Mouse (Mus musculus): ENCODE results near the gene Akap17b. TPM values are rescaled to one million over a fixed set of nuclear protein-coding genes. Genes with fewer than 3 reads are reported as not detected.

Akap17b gene
- polyA plus RNA-seq, 1 experiment: 0.32 TPM

- Histone ChIP-seq H3K4me2 (ENCODE audit: low read depth) (no peak overlapping the region), H3K79me2 (ENCODE audit: control insufficient read depth, insufficient read depth) (no peaks in the 10 kb centered on the region), H3ac (ENCODE audit: control insufficient read depth, insufficient read length) (no peak overlapping the region), H3K27me3 (ENCODE audit: control insufficient read depth, insufficient read depth, insufficient read length) (no peaks in the 10 kb centered on the region), H3K4me3 (no peak overlapping the region), H3K36me3 (ENCODE audit: control insufficient read depth, insufficient read depth) (no peaks in the 10 kb centered on the region)
- TF ChIP-seq E2F4 (IDR thresholded peaks at IDR 0.05; ENCODE audit: insufficient read depth) (no peak), SRF (IDR thresholded peaks at IDR 0.05; ENCODE audit: control insufficient read depth, insufficient read length, low read depth) (no peak), MYOG (IDR thresholded peaks at IDR 0.05; ENCODE audit: control insufficient read depth in 1 of 3, insufficient read depth in 1 of 3, insufficient read length in 2 of 3, low read depth in 2 of 3) (no peak), POLR2A (IDR thresholded peaks at IDR 0.05; ENCODE audit: insufficient read length, low read depth) (no peak), MYOD1 (IDR thresholded peaks at IDR 0.05; ENCODE audit: control insufficient read depth in 1 of 3, insufficient read length in 2 of 3, low read depth in 2 of 3) (no peak), CEBPB (IDR thresholded peaks at IDR 0.05; ENCODE audit: insufficient read depth, poor library complexity, severe bottlenecking) (no peak), TCF12 (IDR thresholded peaks at IDR 0.05; ENCODE audit: insufficient read depth, poor library complexity, severe bottlenecking) (no peak), POLR2AphosphoS2 (IDR thresholded peaks at IDR 0.05; ENCODE audit: insufficient read length, low read depth) (no peak), USF1 (IDR thresholded peaks at IDR 0.05; ENCODE audit: low read depth) (no peak), REST (IDR thresholded peaks at IDR 0.05; ENCODE audit: insufficient read depth, insufficient read length) (no peak), MAX (IDR thresholded peaks at IDR 0.05; ENCODE audit: low read depth) (no peak), TCF3 (IDR thresholded peaks at IDR 0.05; ENCODE audit: insufficient read length, low read depth) (no peak)
Observed at GRCm38 (mm10) chrX:36672708-36673107, 27.5 kb upstream of the Akap17b start.

DNA sequence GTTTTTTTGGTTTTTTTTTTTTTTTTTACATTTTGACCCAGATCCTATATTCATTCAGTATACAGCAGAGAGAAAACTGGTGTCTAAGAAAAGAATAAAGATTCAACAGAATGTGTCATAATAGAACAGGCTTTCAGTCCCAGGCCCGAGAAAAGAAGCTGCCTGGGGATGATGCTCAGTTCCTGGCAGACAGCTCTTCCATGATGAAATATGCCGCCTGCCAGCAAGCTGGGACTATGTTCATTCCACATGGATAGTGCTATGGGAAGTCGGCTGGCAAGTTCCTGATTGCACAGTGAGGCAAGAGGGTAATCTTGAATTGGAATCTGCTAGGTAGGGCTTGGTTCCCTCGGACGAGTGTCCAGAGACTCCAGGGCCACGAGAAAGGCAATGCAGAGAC is 5.1 kb downstream of the Akap17b start:
- no peak overlapping the region for H3K4me3 ChIP-seq
- no peaks in the 10 kb centered on the region for H3K36me3 ChIP-seq (ENCODE audit: control insufficient read depth, insufficient read depth)
- H3K4me2 ChIP-seq (ENCODE audit: low read depth): no peak overlapping the region
- no peak for TF ChIP-seq MAX (IDR thresholded peaks at IDR 0.05; ENCODE audit: low read depth)
- no peak for TF ChIP-seq TCF3 (IDR thresholded peaks at IDR 0.05; ENCODE audit: insufficient read length, low read depth)
- no peak for TF ChIP-seq POLR2AphosphoS2 (IDR thresholded peaks at IDR 0.05; ENCODE audit: insufficient read length, low read depth)
- no peak for TF ChIP-seq E2F4 (IDR thresholded peaks at IDR 0.05; ENCODE audit: insufficient read depth)
- no peak for TF ChIP-seq MYOD1 (IDR thresholded peaks at IDR 0.05; ENCODE audit: control insufficient read depth in 1 of 3, insufficient read length in 2 of 3, low read depth in 2 of 3)
- no peak for TF ChIP-seq USF1 (IDR thresholded peaks at IDR 0.05; ENCODE audit: low read depth)
- no peak for TF ChIP-seq MYOG (IDR thresholded peaks at IDR 0.05; ENCODE audit: control insufficient read depth in 1 of 3, insufficient read depth in 1 of 3, insufficient read length in 2 of 3, low read depth in 2 of 3)
- no peak for TF ChIP-seq CEBPB (IDR thresholded peaks at IDR 0.05; ENCODE audit: insufficient read depth, poor library complexity, severe bottlenecking)
- no peaks in the 10 kb centered on the region for H3K79me2 ChIP-seq (ENCODE audit: control insufficient read depth, insufficient read depth)
- no peak overlapping the region for H3ac ChIP-seq (ENCODE audit: control insufficient read depth, insufficient read length)
- no peaks in the 10 kb centered on the region for H3K27me3 ChIP-seq (ENCODE audit: control insufficient read depth, insufficient read depth, insufficient read length)

DNA sequence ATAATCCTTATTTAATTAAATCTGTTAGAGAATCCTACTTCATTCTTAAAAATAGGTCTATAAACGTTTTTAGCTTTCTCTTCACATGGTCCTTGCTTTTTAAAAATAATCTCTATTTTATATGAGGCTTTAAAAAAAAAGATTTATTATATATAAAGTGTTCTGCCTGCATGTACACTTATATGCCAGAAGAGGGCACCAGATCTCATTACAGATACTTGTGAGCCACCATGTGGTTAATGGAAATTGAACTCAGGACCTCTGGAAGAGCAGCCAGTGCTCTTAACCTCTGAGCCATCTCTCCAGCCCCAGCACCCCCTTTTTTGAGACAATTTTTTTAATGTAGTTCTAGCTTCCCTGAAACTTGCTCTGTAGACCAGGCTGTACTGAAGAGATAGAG is 14.4 kb downstream of the Akap17b start:
- no peaks in the 10 kb centered on the region for H3K79me2 ChIP-seq (ENCODE audit: control insufficient read depth, insufficient read depth)
- no peaks in the 10 kb centered on the region for H3K27me3 ChIP-seq (ENCODE audit: control insufficient read depth, insufficient read depth, insufficient read length)
- no peak overlapping the region for H3K4me3 ChIP-seq
- H3ac ChIP-seq (ENCODE audit: control insufficient read depth, insufficient read length): no peak overlapping the region
- TF ChIP-seq TCF3 (IDR thresholded peaks at IDR 0.05; ENCODE audit: insufficient read length, low read depth) (no peak), MYOD1 (IDR thresholded peaks at IDR 0.05; ENCODE audit: control insufficient read depth in 1 of 3, insufficient read length in 2 of 3, low read depth in 2 of 3) (no peak), TCF12 (IDR thresholded peaks at IDR 0.05; ENCODE audit: insufficient read depth, poor library complexity, severe bottlenecking) (no peak), CEBPB (IDR thresholded peaks at IDR 0.05; ENCODE audit: insufficient read depth, poor library complexity, severe bottlenecking) (no peak)
- H3K4me2 ChIP-seq (ENCODE audit: low read depth): no peak overlapping the region
- H3K36me3 ChIP-seq (ENCODE audit: control insufficient read depth, insufficient read depth): no peaks in the 10 kb centered on the region

DNA sequence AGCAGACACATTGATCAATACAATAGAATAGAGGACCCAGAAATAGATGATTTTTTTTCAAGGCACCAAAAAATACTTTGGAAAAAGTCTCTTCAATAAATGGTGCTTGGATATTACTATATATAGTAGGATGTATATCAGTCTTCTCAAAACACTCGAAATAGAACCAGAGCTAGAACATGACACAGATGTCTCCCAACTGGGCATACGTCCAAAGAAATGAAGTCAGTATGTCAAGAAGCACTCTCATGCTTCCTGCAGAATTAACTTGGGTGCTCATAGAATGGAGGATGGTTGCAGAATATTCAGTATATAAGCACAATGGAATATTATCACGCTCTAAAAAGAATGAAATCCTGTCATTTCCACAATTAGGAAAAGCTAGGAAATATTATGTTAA is 17.1 kb downstream of the Akap17b start:
- H3K4me2 ChIP-seq (ENCODE audit: low read depth): no peak overlapping the region
- no peak overlapping the region for H3K4me3 ChIP-seq
- no peaks in the 10 kb centered on the region for H3K27me3 ChIP-seq (ENCODE audit: control insufficient read depth, insufficient read depth, insufficient read length)
- TF ChIP-seq TCF3 (IDR thresholded peaks at IDR 0.05; ENCODE audit: insufficient read length, low read depth): no peak
- H3ac ChIP-seq (ENCODE audit: control insufficient read depth, insufficient read length): no peak overlapping the region
- no peaks in the 10 kb centered on the region for H3K36me3 ChIP-seq (ENCODE audit: control insufficient read depth, insufficient read depth)
- H3K79me2 ChIP-seq (ENCODE audit: control insufficient read depth, insufficient read depth): no peaks in the 10 kb centered on the region

DNA sequence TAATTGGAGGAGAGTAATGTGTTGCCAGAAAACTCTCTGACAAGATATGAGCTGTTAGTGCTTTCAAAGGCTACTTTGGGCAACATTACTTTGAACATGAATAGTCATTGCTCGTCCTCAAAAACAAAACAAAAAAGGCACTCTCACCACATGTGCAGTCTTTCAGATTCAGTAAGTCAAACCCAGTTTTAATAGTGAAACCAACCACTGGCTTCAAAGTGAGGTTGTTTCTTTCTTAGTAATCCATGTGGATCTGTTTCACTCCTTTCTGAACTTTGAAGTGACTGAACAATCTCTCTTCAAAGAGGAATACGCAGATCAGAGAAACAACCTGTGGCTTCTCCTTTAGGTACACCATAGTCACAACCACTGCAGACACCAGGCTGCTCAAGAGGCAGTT is 36.1 kb downstream of the Akap17b start:
- H3K4me3 ChIP-seq: no peak overlapping the region
- H3ac ChIP-seq (ENCODE audit: control insufficient read depth, insufficient read length): no peak overlapping the region
- no peaks in the 10 kb centered on the region for H3K79me2 ChIP-seq (ENCODE audit: control insufficient read depth, insufficient read depth)
- TF ChIP-seq MYOD1 (IDR thresholded peaks at IDR 0.05; ENCODE audit: control insufficient read depth in 1 of 3, insufficient read length in 2 of 3, low read depth in 2 of 3) (no peak), TCF3 (IDR thresholded peaks at IDR 0.05; ENCODE audit: insufficient read length, low read depth) (no peak), REST (IDR thresholded peaks at IDR 0.05; ENCODE audit: insufficient read depth, insufficient read length) (no peak), SRF (IDR thresholded peaks at IDR 0.05; ENCODE audit: control insufficient read depth, insufficient read length, low read depth) (no peak), USF1 (IDR thresholded peaks at IDR 0.05; ENCODE audit: low read depth) (no peak), MYOG (IDR thresholded peaks at IDR 0.05; ENCODE audit: control insufficient read depth in 1 of 3, insufficient read depth in 1 of 3, insufficient read length in 2 of 3, low read depth in 2 of 3) (no peak), CEBPB (IDR thresholded peaks at IDR 0.05; ENCODE audit: insufficient read depth, poor library complexity, severe bottlenecking) (no peak), E2F4 (IDR thresholded peaks at IDR 0.05; ENCODE audit: insufficient read depth) (no peak), TCF12 (IDR thresholded peaks at IDR 0.05; ENCODE audit: insufficient read depth, poor library complexity, severe bottlenecking) (no peak), POLR2AphosphoS2 (IDR thresholded peaks at IDR 0.05; ENCODE audit: insufficient read length, low read depth) (no peak), POLR2A (IDR thresholded peaks at IDR 0.05; ENCODE audit: insufficient read length, low read depth) (no peak)
- H3K36me3 ChIP-seq (ENCODE audit: control insufficient read depth, insufficient read depth): peaks cover 10% of the 10 kb centered on the region
- no peak overlapping the region for H3K4me2 ChIP-seq (ENCODE audit: low read depth)
- H3K27me3 ChIP-seq (ENCODE audit: control insufficient read depth, insufficient read depth, insufficient read length): no peaks in the 10 kb centered on the region
